Mouse (Mus musculus): ENCODE measurements around the gene Tmbim1. TPM values are rescaled to one million over a fixed set of nuclear protein-coding genes. Genes with fewer than 3 reads are reported as not detected.

Tmbim1 gene
- polyA plus RNA-seq, 1 experiment from 2014 or later: 18.8 TPM

DNA sequence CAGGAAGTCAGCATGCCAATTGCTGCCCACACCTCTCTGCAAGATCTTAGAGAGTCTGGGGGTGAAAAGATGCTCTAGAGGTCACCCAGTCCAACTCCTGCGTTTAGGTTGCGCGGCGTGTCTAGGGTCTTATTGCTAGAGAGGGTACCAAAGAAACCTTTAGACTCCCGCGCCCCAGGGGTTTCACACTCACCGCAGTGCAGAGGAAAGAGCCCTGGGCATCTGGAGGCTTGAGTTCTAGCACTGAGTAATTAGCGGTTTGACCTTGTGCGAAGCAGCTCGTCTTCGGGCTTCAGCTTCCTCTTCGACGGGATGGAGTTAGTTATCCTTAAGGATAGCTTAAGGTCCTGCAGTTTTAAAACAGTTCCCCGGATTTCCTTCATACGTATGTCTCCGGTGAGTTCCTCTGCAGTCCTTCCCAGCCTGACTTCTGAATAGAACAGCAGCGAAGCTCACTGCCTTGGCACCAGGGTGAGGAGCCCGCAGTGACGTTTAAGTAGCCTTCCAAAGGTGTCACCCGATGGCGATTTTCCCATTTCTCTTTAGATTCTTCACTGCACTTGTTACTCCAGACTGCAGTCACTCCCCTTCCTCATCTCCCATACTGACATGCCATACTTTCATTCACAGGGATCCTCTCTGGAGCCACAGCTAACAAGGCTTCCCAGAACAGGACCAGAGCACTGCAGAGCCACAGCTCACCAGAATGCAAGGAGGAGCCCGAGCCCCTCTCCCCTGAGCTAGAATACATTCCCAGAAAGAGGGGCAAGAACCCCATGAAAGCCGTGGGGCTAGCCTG, 20.0 kb downstream of the Tmbim1 start:
- no peaks in the 10 kb centered on the region for H3K9me3 ChIP-seq (replicated peaks; ENCODE audit: control insufficient read depth, low read length)
- H3K27ac ChIP-seq (ENCODE audit: low read length): no peak overlapping the region
- WGBS (ENCODE audit: insufficient replicate concordance): 3% methylated on average over 23 of the region's 23 CpGs

GRCm38 (mm10) chr1:74284543-74285160, 20.8 kb downstream of the Tmbim1 start, which contains the start of the genes Aamp and Pnkd:
Gene Aamp, minus strand, starts transcription at chr1:74284738.
Gene Pnkd, plus strand, starts transcription at chr1:74284930.
- Histone ChIP-seq H3K4me2 (ENCODE audit: low read depth, low read length) (peak within 1 kb of the TSS; percentile 93), H3K27me3 (ENCODE audit: control insufficient read depth, insufficient read depth, low read depth, low read length) (no peaks in the 10 kb centered on the region), H3K27ac (ENCODE audit: low read length) (peak within 1 kb of the TSS; percentile 84), H3K9me3 (replicated peaks; ENCODE audit: control insufficient read depth, low read length) (no peaks in the 10 kb centered on the region), H3K9ac (ENCODE audit: low read depth, low read length) (peak within 1 kb of the TSS; percentile 82), H3K4me3 (ENCODE audit: low read depth, low read length) (peak within 1 kb of the TSS; percentile 82), H3K4me1 (ENCODE audit: control insufficient read depth, low read depth, low read length) (peaks cover 33% of the 10 kb centered on the region), H3K36me3 (ENCODE audit: control insufficient read depth, insufficient read depth) (peaks cover 4% of the 10 kb centered on the region)
- peak; percentile 94 for ATAC-seq (ENCODE audit: low read depth)
- WGBS (ENCODE audit: insufficient replicate concordance): under 1% methylated on average over 56 of the region's 56 CpGs

More for the DNA sequence above, 20.0 kb downstream of the Tmbim1 start:
- Histone ChIP-seq H3K4me2 (ENCODE audit: low read depth, low read length) (peak overlapping the region; percentile 91), H3K27me3 (ENCODE audit: control insufficient read depth, insufficient read depth, low read depth, low read length) (no peaks in the 10 kb centered on the region), H3K4me1 (ENCODE audit: control insufficient read depth, low read depth, low read length) (peaks cover 33% of the 10 kb centered on the region), H3K4me3 (ENCODE audit: low read depth, low read length) (peak overlapping the region; percentile 82), H3K36me3 (ENCODE audit: control insufficient read depth, insufficient read depth) (peaks cover 7% of the 10 kb centered on the region), H3K9ac (ENCODE audit: low read depth, low read length) (peak overlapping the region; percentile 76)
- no peak for ATAC-seq (ENCODE audit: low read depth)

- peaks cover 31% of the 10 kb centered on the region for H3K4me1 ChIP-seq (ENCODE audit: control insufficient read depth, low read depth, low read length)
- peak overlapping the region; percentile 82 for H3K9ac ChIP-seq (ENCODE audit: low read depth, low read length)
- no peaks in the 10 kb centered on the region for H3K27me3 ChIP-seq (ENCODE audit: control insufficient read depth, insufficient read depth, low read depth, low read length)
- peak overlapping the region; percentile 80 for H3K4me3 ChIP-seq (ENCODE audit: low read depth, low read length)
- ATAC-seq (ENCODE audit: low read depth): peak; percentile 25
- H3K4me2 ChIP-seq (ENCODE audit: low read depth, low read length): peak overlapping the region; percentile 93
- peaks cover 4% of the 10 kb centered on the region for H3K36me3 ChIP-seq (ENCODE audit: control insufficient read depth, insufficient read depth)
- 7% methylated on average over 15 of the region's 15 CpGs for WGBS (ENCODE audit: insufficient replicate concordance)
- H3K9me3 ChIP-seq (replicated peaks; ENCODE audit: control insufficient read depth, low read length): no peaks in the 10 kb centered on the region
- H3K27ac ChIP-seq (ENCODE audit: low read length): peak overlapping the region; percentile 84
Observed at GRCm38 (mm10) chr1:74283686-74284463, 21.5 kb downstream of the Tmbim1 start.

DNA sequence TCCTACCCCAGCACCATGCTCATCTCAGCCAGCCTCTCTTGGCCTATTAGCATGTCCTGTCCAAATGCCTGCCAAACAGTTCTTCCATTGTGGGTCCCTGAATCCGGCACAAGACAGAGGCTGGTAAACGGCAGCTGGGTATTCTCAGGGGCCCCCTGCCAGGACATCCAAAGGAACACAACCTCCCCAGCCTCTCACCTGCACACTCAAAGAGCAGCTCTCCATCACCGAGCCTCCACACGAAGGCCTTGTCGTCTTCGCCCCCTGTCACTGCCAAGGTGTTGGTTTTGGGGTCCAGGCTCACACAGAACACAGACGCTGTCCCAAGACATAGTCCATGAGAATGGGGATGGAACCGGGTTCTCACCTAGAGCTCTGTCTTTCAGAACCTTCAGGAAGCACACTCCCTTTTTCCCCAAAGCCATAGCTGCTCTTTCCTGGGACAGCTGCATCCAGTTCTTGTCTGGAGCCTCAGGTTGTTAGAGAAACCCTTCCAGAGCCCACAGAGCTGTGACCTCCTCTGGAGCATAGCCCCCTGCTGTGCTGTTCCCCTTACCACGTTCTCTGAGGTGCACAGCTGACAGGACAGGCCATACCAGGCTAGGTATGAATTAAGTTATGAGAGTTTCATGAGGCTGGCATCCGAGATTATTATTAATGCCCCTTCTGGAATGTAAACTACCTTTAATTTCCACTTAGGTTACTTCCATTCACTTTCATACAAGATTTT, 22.4 kb downstream of the Tmbim1 start:
- no peak overlapping the region for H3K27ac ChIP-seq (ENCODE audit: low read length)
- no peak overlapping the region for H3K9ac ChIP-seq (ENCODE audit: low read depth, low read length)
- peak overlapping the region; percentile 93; the same call in 1 of the 2 replicates for H3K4me2 ChIP-seq (ENCODE audit: low read depth, low read length)
- no peaks in the 10 kb centered on the region for H3K27me3 ChIP-seq (ENCODE audit: control insufficient read depth, insufficient read depth, low read depth, low read length)
- no peaks in the 10 kb centered on the region for H3K9me3 ChIP-seq (replicated peaks; ENCODE audit: control insufficient read depth, low read length)
- no peak overlapping the region for H3K4me3 ChIP-seq (ENCODE audit: low read depth, low read length)
- H3K36me3 ChIP-seq (ENCODE audit: control insufficient read depth, insufficient read depth): peaks cover 4% of the 10 kb centered on the region
- 78% methylated on average over 10 of the region's 10 CpGs for WGBS (ENCODE audit: insufficient replicate concordance)
- ATAC-seq (ENCODE audit: low read depth): no peak
- H3K4me1 ChIP-seq (ENCODE audit: control insufficient read depth, low read depth, low read length): peaks cover 23% of the 10 kb centered on the region

DNA sequence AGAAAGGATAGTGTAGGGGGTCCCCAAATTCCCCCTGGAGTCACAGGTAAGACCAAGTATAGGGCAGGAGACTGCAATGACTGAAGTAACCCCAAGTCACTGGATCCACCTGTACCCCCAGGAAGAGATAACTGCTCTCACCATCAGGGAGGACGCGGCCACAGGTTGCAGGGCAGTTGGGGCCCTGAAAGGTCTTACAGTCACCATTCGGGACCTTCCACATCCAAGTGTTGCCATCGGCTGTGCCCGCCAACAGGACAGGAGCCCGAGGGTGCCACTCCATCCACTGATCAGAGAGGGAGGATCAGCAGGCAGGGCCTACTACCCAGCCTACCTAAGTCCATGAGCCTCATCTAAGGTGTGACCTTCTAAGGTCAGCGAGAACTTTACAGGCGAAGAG, 23.5 kb downstream of the Tmbim1 start:
- no peak for ATAC-seq (ENCODE audit: low read depth)
- peaks cover 20% of the 10 kb centered on the region for H3K4me1 ChIP-seq (ENCODE audit: control insufficient read depth, low read depth, low read length)
- H3K9me3 ChIP-seq (replicated peaks; ENCODE audit: control insufficient read depth, low read length): no peaks in the 10 kb centered on the region
- H3K27ac ChIP-seq (ENCODE audit: low read length): no peak overlapping the region
- no peak overlapping the region for H3K4me2 ChIP-seq (ENCODE audit: low read depth, low read length)
- no peaks in the 10 kb centered on the region for H3K27me3 ChIP-seq (ENCODE audit: control insufficient read depth, insufficient read depth, low read depth, low read length)
- H3K9ac ChIP-seq (ENCODE audit: low read depth, low read length): no peak overlapping the region
- WGBS (ENCODE audit: insufficient replicate concordance): 82% methylated on average over 8 of the region's 8 CpGs
- H3K4me3 ChIP-seq (ENCODE audit: low read depth, low read length): no peak overlapping the region
- H3K36me3 ChIP-seq (ENCODE audit: control insufficient read depth, insufficient read depth): peaks cover 4% of the 10 kb centered on the region

DNA sequence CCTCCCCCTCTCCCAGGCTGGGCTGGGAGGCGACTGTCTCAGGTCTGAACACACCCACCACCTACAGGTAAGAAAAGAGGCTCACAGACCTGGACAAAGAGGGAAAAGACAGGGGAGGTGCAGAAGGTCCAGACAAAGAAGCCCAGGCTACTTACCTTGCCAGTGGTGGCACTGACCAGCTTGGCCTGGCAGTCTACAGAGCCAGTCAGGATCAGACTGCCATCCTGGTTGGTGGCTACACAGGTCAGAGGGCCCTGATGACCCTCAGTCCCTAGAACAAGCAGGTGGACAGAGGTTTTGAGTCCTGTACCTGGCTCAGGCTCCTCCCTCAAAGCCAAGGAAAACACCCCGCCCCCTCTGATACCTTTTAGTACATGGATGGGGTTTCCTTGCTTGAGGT, 24.1 kb downstream of the Tmbim1 start:
- Histone ChIP-seq H3K9me3 (replicated peaks; ENCODE audit: control insufficient read depth, low read length) (no peaks in the 10 kb centered on the region), H3K4me2 (ENCODE audit: low read depth, low read length) (no peak overlapping the region), H3K27me3 (ENCODE audit: control insufficient read depth, insufficient read depth, low read depth, low read length) (no peaks in the 10 kb centered on the region), H3K4me3 (ENCODE audit: low read depth, low read length) (no peak overlapping the region), H3K4me1 (ENCODE audit: control insufficient read depth, low read depth, low read length) (peaks cover 20% of the 10 kb centered on the region), H3K36me3 (ENCODE audit: control insufficient read depth, insufficient read depth) (peaks cover 4% of the 10 kb centered on the region), H3K9ac (ENCODE audit: low read depth, low read length) (no peak overlapping the region), H3K27ac (ENCODE audit: low read length) (no peak overlapping the region)
- 72% methylated on average over 2 of the region's 2 CpGs for WGBS (ENCODE audit: insufficient replicate concordance)
- ATAC-seq (ENCODE audit: low read depth): no peak

- Histone ChIP-seq H3K4me1 (ENCODE audit: control insufficient read depth, low read depth, low read length) (peaks cover 17% of the 10 kb centered on the region), H3K9ac (ENCODE audit: low read depth, low read length) (no peak overlapping the region), H3K9me3 (replicated peaks; ENCODE audit: control insufficient read depth, low read length) (no peaks in the 10 kb centered on the region), H3K4me3 (ENCODE audit: low read depth, low read length) (no peak overlapping the region), H3K4me2 (ENCODE audit: low read depth, low read length) (no peak overlapping the region), H3K36me3 (ENCODE audit: control insufficient read depth, insufficient read depth) (peaks cover 4% of the 10 kb centered on the region), H3K27ac (ENCODE audit: low read length) (no peak overlapping the region), H3K27me3 (ENCODE audit: control insufficient read depth, insufficient read depth, low read depth, low read length) (no peaks in the 10 kb centered on the region)
- WGBS (ENCODE audit: insufficient replicate concordance): 77% methylated on average over 14 of the region's 14 CpGs
- no peak for ATAC-seq (ENCODE audit: low read depth)
Observed at GRCm38 (mm10) chr1:74280591-74281325, 24.7 kb downstream of the Tmbim1 start.

- H3K36me3 ChIP-seq (ENCODE audit: control insufficient read depth, insufficient read depth): peaks cover 4% of the 10 kb centered on the region
- no peak overlapping the region for H3K27ac ChIP-seq (ENCODE audit: low read length)
- H3K9ac ChIP-seq (ENCODE audit: low read depth, low read length): no peak overlapping the region
- no peak overlapping the region for H3K4me2 ChIP-seq (ENCODE audit: low read depth, low read length)
- no peaks in the 10 kb centered on the region for H3K27me3 ChIP-seq (ENCODE audit: control insufficient read depth, insufficient read depth, low read depth, low read length)
- WGBS (ENCODE audit: insufficient replicate concordance): 77% methylated on average over 11 of the region's 11 CpGs
- H3K4me1 ChIP-seq (ENCODE audit: control insufficient read depth, low read depth, low read length): peaks cover 13% of the 10 kb centered on the region
- no peaks in the 10 kb centered on the region for H3K9me3 ChIP-seq (replicated peaks; ENCODE audit: control insufficient read depth, low read length)
- H3K4me3 ChIP-seq (ENCODE audit: low read depth, low read length): no peak overlapping the region
- no peak for ATAC-seq (ENCODE audit: low read depth)
Observed at GRCm38 (mm10) chr1:74278988-74279387, 26.4 kb downstream of the Tmbim1 start.
